Mouse (Mus musculus): ENCODE data around the gene Fam171a1. TPM values are rescaled to one million over a fixed set of nuclear protein-coding genes. Genes with fewer than 3 reads are reported as not detected.

Gene Fam171a1
- total and polyA plus RNA-seq, 3 experiments = 0.11 TPM; not detected in 2

GRCm38 (mm10) chr2:3183656-3184055 lies 69.6 kb downstream of the Fam171a1 start:
- H3K27me3 ChIP-seq (ENCODE audit: insufficient read depth, low read length) = no peaks in the 10 kb centered on the region
- TF ChIP-seq TAL1 (conservative IDR thresholded peaks at IDR 0.05; ENCODE audit: low read depth, low read length) (no peak), GATA1 (IDR thresholded peaks at IDR 0.05; ENCODE audit: borderline replicate concordance, low read length) (no peak), CTCF (IDR thresholded peaks at IDR 0.05; ENCODE audit: low read depth, low read length) (no peak), GATA2 (IDR thresholded peaks at IDR 0.05; ENCODE audit: borderline replicate concordance, low read depth, low read length) (no peak), POLR2AphosphoS5 (IDR thresholded peaks at IDR 0.05; ENCODE audit: insufficient replicate concordance, low read depth, low read length) (no peak)
- no peaks in the 10 kb centered on the region for H3K9me3 ChIP-seq (replicated peaks)
- no peaks in the 10 kb centered on the region for H3K4me1 ChIP-seq (ENCODE audit: insufficient read depth, low read depth, low read length)
- H3K36me3 ChIP-seq (replicated peaks) = no peaks in the 10 kb centered on the region
- H3K4me3 ChIP-seq (ENCODE audit: low read depth, low read length) = no peak overlapping the region
- ATAC-seq (ENCODE audit: extremely low read depth, insufficient number of reproducible peaks, low FRiP score, poor library complexity, severe bottlenecking) (no peak), DNase-seq (ENCODE audit: low spot score) (no peak)

GRCm38 (mm10) chr2:3185335-3185734 lies 71.3 kb downstream of the Fam171a1 start:
- Histone ChIP-seq H3K9me3 (replicated peaks) (no peaks in the 10 kb centered on the region), H3K27me3 (ENCODE audit: insufficient read depth, low read length) (no peaks in the 10 kb centered on the region), H3K4me3 (ENCODE audit: low read depth, low read length) (no peak overlapping the region), H3K4me1 (ENCODE audit: insufficient read depth, low read depth, low read length) (no peaks in the 10 kb centered on the region), H3K36me3 (replicated peaks) (no peaks in the 10 kb centered on the region)
- DNase-seq (ENCODE audit: low spot score) = no peak
- TF ChIP-seq GATA1 (IDR thresholded peaks at IDR 0.05; ENCODE audit: borderline replicate concordance, low read length) (no peak), CTCF (IDR thresholded peaks at IDR 0.05; ENCODE audit: low read depth, low read length) (no peak), TAL1 (conservative IDR thresholded peaks at IDR 0.05; ENCODE audit: low read depth, low read length) (no peak), GATA2 (IDR thresholded peaks at IDR 0.05; ENCODE audit: borderline replicate concordance, low read depth, low read length) (no peak), POLR2AphosphoS5 (IDR thresholded peaks at IDR 0.05; ENCODE audit: insufficient replicate concordance, low read depth, low read length) (no peak)
- ATAC-seq (ENCODE audit: extremely low read depth, insufficient number of reproducible peaks, low FRiP score, poor library complexity, severe bottlenecking) = no peak

GRCm38 (mm10) chr2:3188745-3189475 lies 74.9 kb downstream of the Fam171a1 start:
- TF ChIP-seq GATA2 (IDR thresholded peaks at IDR 0.05; ENCODE audit: borderline replicate concordance, low read depth, low read length) (no peak), CTCF (IDR thresholded peaks at IDR 0.05; ENCODE audit: low read depth, low read length) (no peak), TAL1 (conservative IDR thresholded peaks at IDR 0.05; ENCODE audit: low read depth, low read length) (no peak), GATA1 (IDR thresholded peaks at IDR 0.05; ENCODE audit: borderline replicate concordance, low read length) (no peak), POLR2AphosphoS5 (IDR thresholded peaks at IDR 0.05; ENCODE audit: insufficient replicate concordance, low read depth, low read length) (no peak)
- ATAC-seq (ENCODE audit: extremely low read depth, insufficient number of reproducible peaks, low FRiP score, poor library complexity, severe bottlenecking) (no peak), DNase-seq (ENCODE audit: low spot score) (no peak)
- H3K27me3 ChIP-seq (ENCODE audit: insufficient read depth, low read length) = no peaks in the 10 kb centered on the region
- no peak overlapping the region for H3K4me3 ChIP-seq (ENCODE audit: low read depth, low read length)
- H3K9me3 ChIP-seq (replicated peaks) = no peaks in the 10 kb centered on the region
- H3K36me3 ChIP-seq (replicated peaks) = no peaks in the 10 kb centered on the region
- no peaks in the 10 kb centered on the region for H3K4me1 ChIP-seq (ENCODE audit: insufficient read depth, low read depth, low read length)

- Histone ChIP-seq H3K4me3 (ENCODE audit: low read depth, low read length) (no peak overlapping the region), H3K4me1 (ENCODE audit: insufficient read depth, low read depth, low read length) (no peaks in the 10 kb centered on the region), H3K27me3 (ENCODE audit: insufficient read depth, low read length) (no peaks in the 10 kb centered on the region), H3K9me3 (replicated peaks) (no peaks in the 10 kb centered on the region), H3K36me3 (replicated peaks) (no peaks in the 10 kb centered on the region)
- no peak for DNase-seq (ENCODE audit: low spot score)
- ATAC-seq (ENCODE audit: extremely low read depth, insufficient number of reproducible peaks, low FRiP score, poor library complexity, severe bottlenecking) = no peak
- no peak for TF ChIP-seq GATA1 (IDR thresholded peaks at IDR 0.05; ENCODE audit: borderline replicate concordance, low read length)
- TF ChIP-seq GATA2 (IDR thresholded peaks at IDR 0.05; ENCODE audit: borderline replicate concordance, low read depth, low read length) = no peak
- TF ChIP-seq TAL1 (conservative IDR thresholded peaks at IDR 0.05; ENCODE audit: low read depth, low read length) = no peak
- no peak for TF ChIP-seq POLR2AphosphoS5 (IDR thresholded peaks at IDR 0.05; ENCODE audit: insufficient replicate concordance, low read depth, low read length)
- no peak for TF ChIP-seq CTCF (IDR thresholded peaks at IDR 0.05; ENCODE audit: low read depth, low read length)
These were observed 77.1 kb downstream of the Fam171a1 start for GRCm38 (mm10) chr2:3191149-3191548.

GRCm38 (mm10) chr2:3195511-3195910 lies 81.5 kb downstream of the Fam171a1 start:
- no peak for TF ChIP-seq TAL1 (conservative IDR thresholded peaks at IDR 0.05; ENCODE audit: low read depth, low read length)
- TF ChIP-seq GATA1 (IDR thresholded peaks at IDR 0.05; ENCODE audit: borderline replicate concordance, low read length) = no peak
- TF ChIP-seq CTCF (IDR thresholded peaks at IDR 0.05; ENCODE audit: low read depth, low read length) = no peak
- TF ChIP-seq GATA2 (IDR thresholded peaks at IDR 0.05; ENCODE audit: borderline replicate concordance, low read depth, low read length) = no peak
- no peak for TF ChIP-seq POLR2AphosphoS5 (IDR thresholded peaks at IDR 0.05; ENCODE audit: insufficient replicate concordance, low read depth, low read length)
- DNase-seq (ENCODE audit: low spot score) (no peak), ATAC-seq (ENCODE audit: extremely low read depth, insufficient number of reproducible peaks, low FRiP score, poor library complexity, severe bottlenecking) (no peak)
- Histone ChIP-seq H3K27me3 (ENCODE audit: insufficient read depth, low read length) (no peaks in the 10 kb centered on the region), H3K4me3 (ENCODE audit: low read depth, low read length) (no peak overlapping the region), H3K36me3 (replicated peaks) (no peaks in the 10 kb centered on the region), H3K9me3 (replicated peaks) (no peaks in the 10 kb centered on the region), H3K4me1 (ENCODE audit: insufficient read depth, low read depth, low read length) (no peaks in the 10 kb centered on the region)

GRCm38 (mm10) chr2:3200422-3200821 lies 86.4 kb downstream of the Fam171a1 start:
- TF ChIP-seq GATA2 (IDR thresholded peaks at IDR 0.05; ENCODE audit: borderline replicate concordance, low read depth, low read length) (no peak), GATA1 (IDR thresholded peaks at IDR 0.05; ENCODE audit: borderline replicate concordance, low read length) (no peak), CTCF (IDR thresholded peaks at IDR 0.05; ENCODE audit: low read depth, low read length) (no peak), POLR2AphosphoS5 (IDR thresholded peaks at IDR 0.05; ENCODE audit: insufficient replicate concordance, low read depth, low read length) (no peak), TAL1 (conservative IDR thresholded peaks at IDR 0.05; ENCODE audit: low read depth, low read length) (no peak)
- Histone ChIP-seq H3K9me3 (replicated peaks) (no peaks in the 10 kb centered on the region), H3K27me3 (ENCODE audit: insufficient read depth, low read length) (no peaks in the 10 kb centered on the region), H3K36me3 (replicated peaks) (no peaks in the 10 kb centered on the region), H3K4me1 (ENCODE audit: insufficient read depth, low read depth, low read length) (no peaks in the 10 kb centered on the region), H3K4me3 (ENCODE audit: low read depth, low read length) (no peak overlapping the region)
- DNase-seq (ENCODE audit: low spot score) = no peak
- ATAC-seq (ENCODE audit: extremely low read depth, insufficient number of reproducible peaks, low FRiP score, poor library complexity, severe bottlenecking) = no peak

All from G1E (cell line).